Mouse (Mus musculus): ENCODE measurements at regions not wholly inside any gene's neighbourhood (a gene's known extent, or its start where the extent isn't known, plus 50 kb on each side); places are given as distances from the start of the nearest gene placed in this dataset.

DNA sequence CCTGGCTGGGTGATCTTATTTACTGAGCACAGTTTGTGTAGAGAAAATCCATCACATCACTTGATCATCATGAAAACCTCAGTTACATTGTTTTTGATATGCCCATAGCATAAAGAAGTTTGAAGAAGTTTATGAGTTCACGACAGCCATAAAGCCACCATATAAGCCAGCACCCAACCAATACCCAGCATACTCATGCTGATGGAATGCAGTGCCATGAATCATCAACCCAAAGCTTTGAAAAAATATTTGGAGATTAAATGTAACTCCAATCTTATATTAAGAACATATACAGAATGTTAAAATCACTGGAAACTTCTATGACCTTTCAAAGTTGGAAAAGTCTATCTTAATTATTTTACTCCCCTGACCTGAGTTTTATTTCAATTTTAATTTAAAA, 372.1 kb upstream of the Impad1 start:
- no peaks in the 10 kb centered on the region for H3K79me2 ChIP-seq (replicated peaks; ENCODE audit: control insufficient read depth, insufficient read depth, low read length)
- intact Hi-C loops (cut with DNase I), result no loop called here
- TF ChIP-seq CTCF (IDR thresholded peaks at IDR 0.05) (no peak), EP300 (IDR thresholded peaks at IDR 0.05; ENCODE audit: insufficient read depth, low read depth, low read length) (no peak), POLR2A (IDR thresholded peaks at IDR 0.05; ENCODE audit: insufficient read depth, low read depth, low read length) (no peak)
- no peak for DNase-seq
- H3K27me3 ChIP-seq (ENCODE audit: control insufficient read depth, insufficient read depth, low read length), result no peaks in the 10 kb centered on the region
- no peaks in the 10 kb centered on the region for H3K36me3 ChIP-seq (ENCODE audit: control insufficient read depth, insufficient read depth, low read length)
- H3K9ac ChIP-seq (ENCODE audit: low read depth, low read length), result no peak overlapping the region
- H3K4me1 ChIP-seq (ENCODE audit: control insufficient read depth, insufficient read depth, low read length), result no peaks in the 10 kb centered on the region
- no peak overlapping the region for H3K4me3 ChIP-seq
- H3K27ac ChIP-seq, result no peak overlapping the region
- WGBS, result 79% methylated on average over 1 of the region's 1 CpGs

DNA sequence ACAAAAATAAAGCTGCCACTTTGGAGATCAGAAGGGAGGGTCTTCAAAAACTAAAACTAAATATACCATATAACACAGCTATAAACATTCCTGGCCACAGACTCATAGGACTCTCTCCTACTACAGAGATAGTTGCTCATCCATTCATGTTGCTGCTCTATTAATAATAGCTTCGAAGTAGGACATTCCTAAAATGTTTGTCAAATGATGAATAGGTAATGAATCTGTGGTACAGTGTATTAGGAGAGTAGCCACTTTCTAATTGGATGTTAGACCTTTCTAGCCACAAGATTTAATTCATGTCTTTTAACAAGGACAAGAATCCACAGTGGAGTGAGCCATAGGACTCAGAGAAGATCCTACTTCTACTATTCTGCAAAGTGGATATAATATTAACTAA, 367.8 kb upstream of the Impad1 start:
- H3K9ac ChIP-seq (ENCODE audit: low read depth, low read length), result no peak overlapping the region
- 38% methylated on average over 1 of the region's 1 CpGs for WGBS
- no peak overlapping the region for H3K4me3 ChIP-seq
- no peaks in the 10 kb centered on the region for H3K27me3 ChIP-seq (ENCODE audit: control insufficient read depth, insufficient read depth, low read length)
- no peaks in the 10 kb centered on the region for H3K4me1 ChIP-seq (ENCODE audit: control insufficient read depth, insufficient read depth, low read length)
- H3K36me3 ChIP-seq (ENCODE audit: control insufficient read depth, insufficient read depth, low read length), result no peaks in the 10 kb centered on the region
- H3K27ac ChIP-seq, result no peak overlapping the region
- H3K79me2 ChIP-seq (replicated peaks; ENCODE audit: control insufficient read depth, insufficient read depth, low read length), result no peaks in the 10 kb centered on the region
- intact Hi-C loops (cut with DNase I), result no loop called here
- DNase-seq, result no peak
- TF ChIP-seq CTCF (IDR thresholded peaks at IDR 0.05), result no peak
- TF ChIP-seq EP300 (IDR thresholded peaks at IDR 0.05; ENCODE audit: insufficient read depth, low read depth, low read length), result no peak
- no peak for TF ChIP-seq POLR2A (IDR thresholded peaks at IDR 0.05; ENCODE audit: insufficient read depth, low read depth, low read length)

- Histone ChIP-seq H3K36me3 (ENCODE audit: control insufficient read depth, insufficient read depth, low read length) (no peaks in the 10 kb centered on the region), H3K27ac (0 out of 2 replicates have a peak overlapping the region, but pooled peaks have one; percentile 23), H3K27me3 (ENCODE audit: control insufficient read depth, insufficient read depth, low read length) (no peaks in the 10 kb centered on the region), H3K4me1 (ENCODE audit: control insufficient read depth, insufficient read depth, low read length) (no peaks in the 10 kb centered on the region), H3K4me3 (no peak overlapping the region), H3K79me2 (replicated peaks; ENCODE audit: control insufficient read depth, insufficient read depth, low read length) (no peaks in the 10 kb centered on the region), H3K9ac (ENCODE audit: low read depth, low read length) (no peak overlapping the region)
- 35% methylated on average over 3 of the region's 3 CpGs for WGBS
- TF ChIP-seq EP300 (IDR thresholded peaks at IDR 0.05; ENCODE audit: insufficient read depth, low read depth, low read length) (no peak), CTCF (IDR thresholded peaks at IDR 0.05) (no peak), POLR2A (IDR thresholded peaks at IDR 0.05; ENCODE audit: insufficient read depth, low read depth, low read length) (no peak)
- DNase-seq, result no peak
- intact Hi-C loops (cut with DNase I), result no loop called here
Observed at GRCm38 (mm10) chr4:5130726-5131125, 337.6 kb upstream of the Impad1 start.

GRCm38 (mm10) chr4:5126059-5126458, 332.9 kb upstream of the Impad1 start:
- H3K27me3 ChIP-seq (ENCODE audit: control insufficient read depth, insufficient read depth, low read length), result no peaks in the 10 kb centered on the region
- no peak overlapping the region for H3K9ac ChIP-seq (ENCODE audit: low read depth, low read length)
- no peak overlapping the region for H3K4me3 ChIP-seq
- no peak overlapping the region for H3K27ac ChIP-seq
- 69% methylated on average over 2 of the region's 2 CpGs for WGBS
- intact Hi-C loops (cut with DNase I), result no loop called here
- H3K4me1 ChIP-seq (ENCODE audit: control insufficient read depth, insufficient read depth, low read length), result no peaks in the 10 kb centered on the region
- DNase-seq, result no peak
- no peaks in the 10 kb centered on the region for H3K79me2 ChIP-seq (replicated peaks; ENCODE audit: control insufficient read depth, insufficient read depth, low read length)
- TF ChIP-seq EP300 (IDR thresholded peaks at IDR 0.05; ENCODE audit: insufficient read depth, low read depth, low read length) (no peak), CTCF (IDR thresholded peaks at IDR 0.05) (no peak), POLR2A (IDR thresholded peaks at IDR 0.05; ENCODE audit: insufficient read depth, low read depth, low read length) (no peak)
- H3K36me3 ChIP-seq (ENCODE audit: control insufficient read depth, insufficient read depth, low read length), result no peaks in the 10 kb centered on the region

DNA sequence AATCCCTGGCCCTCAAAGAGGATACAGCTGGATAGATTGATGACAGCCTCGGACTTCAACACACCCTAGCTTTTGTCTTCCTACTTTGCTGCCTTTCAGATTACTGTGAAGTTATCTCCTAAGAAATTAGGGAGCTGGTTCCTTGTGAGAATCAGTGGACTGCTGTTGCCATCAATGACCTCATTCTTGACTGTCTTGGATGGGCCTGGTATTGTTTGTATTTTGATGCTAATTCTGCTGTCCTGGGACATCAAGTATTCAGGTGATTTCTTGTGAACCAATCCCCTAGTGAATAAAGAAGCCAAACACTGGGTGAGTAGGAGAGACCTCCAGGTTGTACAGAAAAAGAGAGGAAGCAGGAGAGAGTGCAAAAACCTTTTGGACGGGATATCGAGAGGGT, 305.3 kb upstream of the Impad1 start:
- TF ChIP-seq EP300 (IDR thresholded peaks at IDR 0.05; ENCODE audit: insufficient read depth, low read depth, low read length) (no peak), CTCF (IDR thresholded peaks at IDR 0.05) (no peak), POLR2A (IDR thresholded peaks at IDR 0.05; ENCODE audit: insufficient read depth, low read depth, low read length) (no peak)
- Histone ChIP-seq H3K27me3 (ENCODE audit: control insufficient read depth, insufficient read depth, low read length) (no peaks in the 10 kb centered on the region), H3K36me3 (ENCODE audit: control insufficient read depth, insufficient read depth, low read length) (no peaks in the 10 kb centered on the region), H3K4me1 (ENCODE audit: control insufficient read depth, insufficient read depth, low read length) (no peaks in the 10 kb centered on the region), H3K9ac (ENCODE audit: low read depth, low read length) (no peak overlapping the region), H3K4me3 (no peak overlapping the region), H3K79me2 (replicated peaks; ENCODE audit: control insufficient read depth, insufficient read depth, low read length) (no peaks in the 10 kb centered on the region), H3K27ac (no peak overlapping the region)
- intact Hi-C loops (cut with DNase I), result no loop called here
- DNase-seq, result no peak
- WGBS, result 78% methylated on average over 3 of the region's 3 CpGs

- Histone ChIP-seq H3K79me2 (replicated peaks; ENCODE audit: control insufficient read depth, insufficient read depth, low read length) (no peaks in the 10 kb centered on the region), H3K36me3 (ENCODE audit: control insufficient read depth, insufficient read depth, low read length) (no peaks in the 10 kb centered on the region), H3K27me3 (ENCODE audit: control insufficient read depth, insufficient read depth, low read length) (no peaks in the 10 kb centered on the region), H3K4me1 (ENCODE audit: control insufficient read depth, insufficient read depth, low read length) (no peaks in the 10 kb centered on the region), H3K4me3 (no peak overlapping the region), H3K9ac (ENCODE audit: low read depth, low read length) (no peak overlapping the region), H3K27ac (no peak overlapping the region)
- no peak for TF ChIP-seq EP300 (IDR thresholded peaks at IDR 0.05; ENCODE audit: insufficient read depth, low read depth, low read length)
- no peak for TF ChIP-seq POLR2A (IDR thresholded peaks at IDR 0.05; ENCODE audit: insufficient read depth, low read depth, low read length)
- no peak for TF ChIP-seq CTCF (IDR thresholded peaks at IDR 0.05)
- WGBS, result 17% methylated on average over 3 of the region's 3 CpGs
- intact Hi-C loops (cut with DNase I), result no loop called here
- DNase-seq, result no peak
Observed at GRCm38 (mm10) chr4:5078723-5079122, 285.6 kb upstream of the Impad1 start.

Measured in heart, adult 2 months (tissue).